Mouse (Mus musculus) right cerebral cortex, postnatal 4 days (tissue): Measurements from ENCODE around the gene Cadps2.

ENCODE experiments used
- DNase-seq: peaks from one replicate; pipeline ENCODE4 v3.0.0-alpha.2; 2022

Gene Cadps2

DNA sequence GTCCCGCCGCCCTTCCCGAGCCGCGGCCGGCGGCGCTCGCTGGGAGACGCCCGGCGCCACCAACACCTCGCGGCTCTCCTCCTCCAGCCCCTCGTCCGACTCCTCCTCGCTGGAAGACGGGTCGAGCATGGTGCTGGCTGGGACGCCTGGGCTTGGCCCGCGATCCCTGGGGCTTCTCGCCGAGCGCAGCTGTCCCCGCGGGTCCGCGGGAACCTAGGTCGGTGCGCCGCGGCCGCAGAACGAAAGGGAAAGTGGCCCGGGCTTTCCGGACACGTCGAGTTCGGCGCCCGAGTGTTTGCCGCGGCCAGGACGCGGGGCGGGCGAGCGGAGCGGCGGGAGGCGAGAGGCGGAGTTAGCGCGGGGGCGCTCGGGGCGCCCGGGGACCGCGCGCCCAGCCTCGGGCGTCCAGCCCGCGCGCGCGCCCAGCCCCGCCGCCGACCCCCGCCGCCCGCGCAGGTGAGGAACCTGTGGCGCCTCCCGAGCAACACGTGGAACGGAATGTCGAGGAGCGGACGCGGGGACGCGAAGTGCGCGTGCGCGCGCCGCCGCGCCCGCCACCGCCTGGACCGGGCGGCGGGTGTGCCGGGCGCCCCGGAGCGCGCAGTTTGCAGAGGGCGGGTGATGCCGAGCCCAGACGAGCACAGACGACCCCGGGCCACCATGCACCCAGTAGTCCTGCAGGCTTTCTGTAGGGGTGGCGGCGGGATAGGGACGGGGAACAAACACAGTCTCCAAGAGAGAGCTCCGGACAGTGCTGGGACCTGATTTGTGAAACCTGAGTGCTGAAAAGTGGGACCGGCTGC, at the start of gene Cadps2:
TSS of gene Cadps2 (minus strand) at position 413 of the 803 bp plus-strand sequence.
- DNase-seq: peak; percentile 43

DNA sequence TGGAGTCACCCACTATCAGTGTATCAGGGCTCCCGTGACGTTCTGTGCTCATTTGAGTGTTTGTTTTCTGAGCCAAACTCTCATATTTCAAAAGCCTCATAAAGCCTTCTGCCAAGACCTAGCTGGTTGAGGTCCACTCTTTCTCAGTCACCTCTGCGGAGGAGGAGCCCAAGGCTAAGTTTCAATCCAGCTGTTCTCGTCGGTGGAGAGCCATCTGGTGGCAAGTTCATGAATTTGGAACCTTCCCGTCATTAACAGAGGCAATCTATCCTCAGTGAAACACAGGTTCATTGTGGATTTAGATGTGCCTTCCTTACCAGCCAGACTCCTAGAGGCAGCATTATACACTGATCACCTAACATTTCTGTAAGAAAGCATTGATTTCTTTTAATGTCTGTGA, 47.2 kb upstream of the Cadps2 start:
- peak; percentile 3 for DNase-seq

DNA sequence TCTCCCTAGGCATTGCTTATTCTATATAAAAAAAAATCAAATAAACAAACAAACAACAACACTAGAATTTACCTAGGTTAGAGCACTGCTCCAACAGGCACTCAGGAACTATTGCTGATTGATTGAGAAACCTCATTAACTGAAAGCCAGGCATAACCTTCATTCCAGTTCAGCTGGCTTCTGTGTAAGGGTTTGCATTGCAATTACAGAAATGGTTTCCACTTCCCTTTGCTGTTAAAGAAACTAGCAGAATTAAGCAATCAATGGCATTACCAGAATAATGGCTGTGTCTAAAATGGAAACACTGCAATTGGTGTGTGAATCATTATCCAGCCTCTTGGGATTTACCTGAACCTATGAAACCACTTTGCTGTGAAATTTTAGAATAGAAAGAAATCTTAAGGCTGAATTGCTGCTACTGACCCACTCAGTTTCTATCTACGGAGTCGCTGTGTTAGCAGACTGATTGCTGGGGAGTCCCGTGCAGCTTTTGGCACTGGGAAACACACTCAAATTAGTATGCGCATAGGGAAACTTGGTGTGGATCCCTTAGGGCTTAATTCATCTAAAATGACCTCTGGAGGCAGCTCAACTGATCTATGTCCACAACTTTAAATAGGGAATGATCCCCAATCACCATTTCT, 37.7 kb upstream of the Cadps2 start:
- DNase-seq: no peak

DNA sequence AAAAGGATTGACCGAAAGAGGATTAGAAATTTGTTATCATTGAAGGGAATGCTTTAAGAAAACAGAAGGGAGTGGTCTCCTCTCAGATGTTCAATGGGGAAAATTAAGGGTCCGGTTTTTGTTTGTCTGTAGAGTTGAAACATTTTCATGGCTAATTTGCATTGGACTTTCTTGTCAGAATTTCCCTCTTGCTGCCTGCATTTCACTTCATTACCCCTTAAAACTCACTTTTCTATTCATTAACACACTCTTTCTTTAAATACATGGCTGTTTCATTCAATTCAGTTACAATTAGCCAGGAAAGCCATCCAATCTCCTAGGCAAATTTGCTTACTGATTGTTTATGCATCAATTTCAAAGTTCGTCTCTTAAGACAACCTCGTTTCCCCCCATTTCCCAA, 37.1 kb upstream of the Cadps2 start:
- no peak for DNase-seq

DNA sequence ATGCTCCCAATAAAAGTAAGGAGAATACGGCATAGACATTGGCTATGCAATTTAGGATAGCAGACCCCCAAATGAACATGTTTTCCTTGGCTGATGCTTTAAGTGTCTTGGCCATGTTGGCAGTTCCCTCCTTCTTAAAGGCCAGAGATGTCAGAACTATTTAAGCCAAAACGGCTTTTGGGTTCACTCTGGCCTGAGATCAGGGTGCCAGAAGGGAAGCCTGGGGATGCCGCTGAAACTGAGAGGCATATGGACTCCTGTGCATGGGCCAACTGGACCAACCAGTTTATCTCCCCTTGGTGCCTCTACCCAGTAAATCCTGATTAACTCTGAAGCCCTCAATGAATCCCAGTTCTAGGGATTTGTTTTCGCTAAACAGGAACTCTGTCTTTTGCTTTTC, 34.6 kb upstream of the Cadps2 start:
- no peak for DNase-seq

DNA sequence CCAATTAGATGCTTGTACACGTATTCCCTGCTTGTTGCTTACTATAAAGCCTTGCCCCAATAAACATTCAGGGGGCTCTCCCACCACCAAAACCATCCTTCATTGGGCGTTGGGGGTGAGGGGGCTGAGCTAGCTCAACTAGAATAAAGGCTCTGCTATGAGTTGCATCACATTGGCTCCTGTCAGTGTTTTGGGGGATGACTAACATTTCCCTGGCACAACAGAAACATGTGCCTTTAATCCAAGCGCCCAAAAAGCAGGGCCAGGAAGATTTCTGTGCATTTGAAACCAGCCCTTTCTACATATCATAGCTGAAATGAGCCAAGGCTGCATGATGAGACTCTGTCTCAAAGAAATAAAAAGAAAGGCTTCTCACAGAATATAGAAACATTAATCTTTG, 34.0 kb upstream of the Cadps2 start:
- DNase-seq: no peak

DNA sequence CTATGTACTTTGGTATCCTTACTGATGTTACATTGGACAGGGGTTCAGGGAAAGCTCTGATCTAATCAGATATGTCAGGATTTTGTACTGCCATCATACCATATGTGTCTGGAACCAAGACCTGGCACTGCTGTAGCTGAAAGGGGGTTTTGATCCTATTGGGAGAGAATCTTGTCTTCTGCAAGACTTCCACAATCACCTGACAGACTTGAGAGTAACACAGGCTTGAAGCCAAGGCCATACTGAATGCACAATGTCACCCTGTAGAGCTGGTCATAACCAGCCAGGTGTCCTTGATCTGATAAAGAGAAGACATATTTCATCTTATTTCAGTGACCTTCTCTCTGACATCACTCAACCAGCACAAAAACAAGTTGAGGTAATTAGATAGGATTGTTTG, 30.8 kb upstream of the Cadps2 start:
- no peak for DNase-seq

DNA sequence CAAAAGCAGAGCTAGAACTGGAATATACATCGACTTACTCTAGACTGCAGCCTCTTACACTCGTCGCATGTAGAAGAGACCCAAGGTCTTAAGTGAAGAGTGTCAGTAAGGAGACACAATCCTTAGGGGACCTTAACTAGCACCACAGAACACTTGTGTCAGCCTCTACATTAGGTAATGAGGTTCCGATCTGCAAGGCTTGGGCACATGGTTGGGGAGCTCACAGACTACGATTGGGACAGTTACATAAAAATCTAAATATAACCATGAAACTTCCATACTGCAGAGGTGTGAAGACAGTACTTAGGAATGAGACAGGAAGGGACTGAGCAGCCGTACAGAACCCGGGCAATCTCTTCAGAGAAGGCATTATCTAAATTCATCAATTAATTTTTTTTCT, 27.1 kb upstream of the Cadps2 start:
- DNase-seq: no peak

DNA sequence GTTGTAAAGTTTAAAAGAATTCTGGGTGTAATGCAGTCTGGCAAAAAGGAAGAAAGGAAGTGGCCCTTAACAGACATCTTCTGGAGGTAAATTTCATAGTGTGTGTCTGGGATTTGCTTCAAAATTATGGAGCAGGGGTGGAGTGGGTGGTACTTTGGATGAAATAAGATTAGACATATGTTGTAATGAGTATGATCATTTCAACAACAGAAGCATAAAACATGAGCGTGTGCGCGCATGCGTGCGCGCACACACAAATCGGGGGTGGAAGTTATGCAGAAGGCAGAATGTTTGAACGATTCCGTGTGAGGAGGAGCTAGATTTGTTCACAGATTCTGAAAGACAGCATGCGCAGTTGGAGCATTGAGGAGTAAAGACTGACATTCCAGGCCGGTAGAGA, 14.2 kb upstream of the Cadps2 start:
- DNase-seq: no peak

DNA sequence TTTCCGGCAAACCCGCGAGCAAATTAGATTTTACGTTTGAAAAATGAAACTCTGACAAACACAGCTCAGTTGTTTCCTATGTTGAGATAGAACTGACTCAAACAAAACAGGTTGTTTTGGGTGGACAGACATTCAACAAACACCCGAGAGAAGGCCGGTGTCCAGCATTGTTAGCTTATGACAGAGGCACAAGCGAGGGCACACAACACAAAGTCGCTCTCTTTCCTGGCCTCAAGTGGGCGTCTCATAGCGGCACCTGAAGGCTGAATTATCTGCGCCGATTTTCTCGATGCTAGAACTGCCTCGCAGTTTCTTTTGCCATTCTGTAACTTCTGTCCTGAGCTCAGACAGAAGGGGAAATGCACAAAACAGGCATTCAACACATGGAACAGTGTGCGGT, 780 bp upstream of the Cadps2 start:
- DNase-seq: no peak

DNA sequence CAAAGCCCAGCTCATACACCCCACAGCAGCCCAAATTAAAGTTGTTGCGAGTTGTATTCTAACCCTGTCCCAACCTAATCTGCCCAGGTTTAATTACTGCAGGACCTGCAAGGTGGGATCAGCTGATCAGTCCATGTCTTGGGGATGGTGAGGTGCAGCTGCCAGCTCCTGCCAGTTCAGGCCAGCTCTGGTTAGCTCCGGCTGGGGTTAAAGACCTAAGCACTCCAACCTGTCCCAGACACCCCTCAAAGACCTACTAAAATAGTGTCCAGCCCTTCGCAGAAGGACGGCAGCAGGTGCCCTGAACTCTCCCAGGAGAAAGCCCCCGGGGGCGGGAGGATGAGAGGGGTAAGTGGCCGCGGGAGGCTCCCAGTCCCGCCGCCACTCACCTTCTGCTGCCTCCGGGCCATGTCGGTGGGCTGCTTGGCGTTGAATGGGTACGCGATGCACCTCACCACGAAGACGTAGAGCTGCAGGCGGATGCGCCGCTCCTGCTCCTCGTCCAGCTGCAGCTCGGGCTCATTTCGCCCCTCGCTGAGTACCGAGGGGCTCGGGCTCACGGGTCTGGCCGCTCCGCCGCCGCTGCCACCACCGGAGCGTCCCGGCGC, 716 bp downstream of the Cadps2 start:
- no peak for DNase-seq

DNA sequence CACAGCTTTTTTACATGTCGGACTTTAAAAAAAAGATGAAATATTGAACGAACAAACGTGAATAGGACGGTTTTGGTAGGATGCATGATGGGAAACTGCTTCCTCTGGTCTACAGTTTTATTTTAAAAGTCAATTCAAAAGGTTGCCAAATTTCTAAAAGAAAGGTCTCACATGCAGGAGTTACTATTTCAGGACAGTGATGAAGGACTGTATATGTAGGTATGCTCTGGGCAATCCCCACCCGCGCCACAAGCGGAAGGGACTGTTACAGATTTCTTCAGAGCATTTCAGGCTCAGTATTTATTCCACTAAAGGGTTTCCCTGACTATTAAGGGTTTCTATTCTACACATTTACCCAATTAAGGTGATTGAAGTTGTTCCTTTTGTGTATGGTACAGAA, 1.6 kb downstream of the Cadps2 start:
- DNase-seq: no peak

DNA sequence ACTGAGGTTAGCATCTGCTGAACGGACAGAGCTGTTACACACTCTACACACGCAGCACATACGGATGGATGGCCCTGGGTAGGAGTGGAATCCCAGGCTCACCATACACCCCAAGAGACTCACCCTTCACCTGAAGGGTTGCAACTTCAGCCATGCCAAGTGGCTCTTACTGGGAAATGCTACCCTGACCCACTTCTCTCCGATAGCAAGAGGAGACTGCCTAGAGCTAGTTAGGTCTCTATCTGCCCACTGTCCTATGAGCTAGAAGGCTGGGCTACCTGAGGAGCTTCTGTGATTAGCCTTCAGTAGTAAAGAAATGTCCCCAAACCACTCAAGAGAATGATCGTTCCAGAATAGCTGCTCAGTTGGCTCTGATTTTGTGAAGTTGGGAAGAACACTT, 2.1 kb downstream of the Cadps2 start:
- DNase-seq: no peak

DNA sequence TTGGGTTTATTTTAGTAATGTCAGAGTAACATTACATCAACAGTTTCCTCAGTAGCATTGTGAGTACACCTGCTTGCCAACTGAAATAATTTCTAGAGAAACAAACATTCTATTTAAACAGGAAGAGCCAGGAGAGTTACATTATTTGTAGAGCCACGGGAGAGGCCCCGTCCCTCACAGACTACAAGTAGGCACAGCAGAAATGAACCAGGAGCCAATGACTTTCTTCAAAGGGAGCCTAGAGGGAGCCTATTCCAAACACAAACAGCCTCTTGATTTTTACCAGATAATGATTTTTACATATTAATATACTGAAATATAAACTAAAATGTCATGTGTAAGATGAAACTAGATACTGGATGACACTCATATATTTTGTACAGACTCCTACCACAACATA, 2.5 kb downstream of the Cadps2 start:
- no peak for DNase-seq

DNA sequence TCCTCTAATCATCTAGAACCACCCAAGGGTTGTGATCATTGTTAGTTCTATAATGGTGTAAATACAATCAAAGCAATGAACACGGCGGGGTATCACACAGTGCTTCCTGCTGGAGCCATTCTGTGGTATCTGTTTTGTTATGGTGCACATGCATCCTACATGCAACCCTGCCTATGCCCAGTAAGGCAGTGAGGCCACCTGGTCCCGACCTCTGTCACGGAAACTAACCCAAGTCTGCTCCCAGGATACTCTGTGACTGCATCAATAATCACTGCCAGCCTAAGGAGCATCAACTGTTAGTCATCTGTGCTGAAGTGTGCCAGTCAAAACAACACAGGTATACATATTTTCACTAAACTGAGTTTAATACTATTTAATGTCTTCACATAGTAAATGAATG, 3.7 kb downstream of the Cadps2 start:
- no peak for DNase-seq

DNA sequence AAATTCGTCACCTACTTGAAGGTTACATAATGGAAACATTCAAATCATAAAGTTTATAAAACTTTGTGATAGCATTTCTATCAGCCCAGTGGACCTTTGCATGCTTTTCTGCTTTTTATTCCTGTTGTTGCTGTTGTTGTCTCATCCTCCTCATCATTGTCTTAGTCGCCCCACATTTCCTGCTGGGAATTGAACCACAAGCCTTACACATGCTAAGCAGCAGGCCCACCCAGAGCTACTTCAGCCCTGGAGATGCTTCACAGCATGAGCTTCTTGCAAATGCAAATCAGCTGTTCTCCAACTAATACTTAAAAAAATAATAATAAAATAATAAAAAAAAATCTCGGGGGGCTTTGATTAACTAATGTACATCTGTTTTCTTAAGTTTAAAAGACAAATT, 8.5 kb downstream of the Cadps2 start:
- no peak for DNase-seq

DNA sequence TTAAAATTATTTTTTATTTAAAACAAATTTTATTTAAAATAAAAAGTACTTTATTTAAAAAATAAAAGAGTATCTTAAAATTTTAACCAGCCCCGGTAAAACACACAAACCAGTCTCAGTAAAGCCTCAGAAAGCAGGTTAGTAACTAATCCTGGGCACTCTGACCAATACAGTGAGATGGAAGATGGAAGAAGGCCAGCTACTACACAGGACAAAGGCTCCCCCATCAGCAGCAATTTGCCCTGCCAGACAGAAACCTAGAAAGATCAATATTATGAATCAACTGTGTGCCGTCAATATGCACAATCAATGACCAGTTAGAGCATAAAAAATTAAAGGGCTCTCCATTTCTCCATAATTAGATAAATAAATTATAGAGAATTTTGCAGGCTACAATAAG, 9.9 kb downstream of the Cadps2 start:
- no peak for DNase-seq

DNA sequence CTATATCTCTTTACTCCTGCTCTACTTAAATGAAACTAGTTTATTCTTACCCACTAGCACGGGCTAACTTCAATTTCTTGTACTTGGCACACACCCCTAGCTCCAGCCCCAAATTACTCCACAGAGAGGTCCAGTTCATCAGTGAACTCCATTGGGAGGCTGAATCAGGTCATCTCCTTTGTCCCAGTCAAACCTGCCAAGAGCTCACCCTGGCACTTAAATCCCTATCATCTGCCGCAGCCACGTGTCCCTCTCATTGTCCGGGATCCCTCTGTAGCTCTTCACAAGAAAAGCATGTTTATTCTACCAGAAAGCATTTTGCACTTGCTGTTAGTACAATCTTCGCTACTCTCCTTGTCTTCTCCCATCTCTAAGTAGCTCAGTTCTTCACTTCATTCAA, 17.4 kb downstream of the Cadps2 start:
- no peak for DNase-seq

DNA sequence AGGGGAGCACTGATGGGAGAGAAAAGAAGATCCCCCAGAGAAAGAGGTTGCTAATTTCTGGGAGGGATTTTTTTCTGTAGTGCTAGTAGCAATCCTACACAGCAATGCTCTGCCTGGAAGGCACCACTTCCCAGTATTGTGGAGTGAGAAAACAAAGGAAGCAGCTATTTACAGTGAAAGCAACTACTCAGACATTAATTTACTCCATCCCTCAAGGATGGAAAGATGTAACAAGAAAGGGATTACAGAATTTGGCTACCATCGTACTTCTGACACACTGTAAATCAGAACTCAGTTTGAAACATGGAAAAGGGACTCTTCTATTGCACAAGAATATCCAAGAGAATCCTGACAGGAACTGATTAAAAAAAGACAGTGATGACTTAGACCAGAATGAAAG, 29.1 kb downstream of the Cadps2 start:
- no peak for DNase-seq

DNA sequence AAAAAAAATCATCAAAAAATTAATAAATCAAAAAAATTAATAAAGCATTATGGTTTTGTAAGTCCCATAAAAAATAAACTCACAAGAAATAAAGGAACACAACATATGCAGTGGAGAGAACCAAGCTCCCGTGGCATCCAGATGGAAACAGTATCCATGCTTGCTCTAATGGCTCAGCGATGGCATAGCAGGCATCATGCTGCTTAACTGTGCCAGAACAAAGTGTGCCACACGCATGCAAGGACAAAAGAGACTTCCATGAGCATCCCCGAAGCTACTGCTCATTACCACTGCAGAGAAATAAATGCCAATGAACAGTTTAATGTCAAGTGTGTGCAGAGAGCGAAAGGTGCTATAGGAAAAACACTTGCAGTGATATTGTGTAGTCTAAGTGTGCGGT, 29.9 kb downstream of the Cadps2 start:
- no peak for DNase-seq

DNA sequence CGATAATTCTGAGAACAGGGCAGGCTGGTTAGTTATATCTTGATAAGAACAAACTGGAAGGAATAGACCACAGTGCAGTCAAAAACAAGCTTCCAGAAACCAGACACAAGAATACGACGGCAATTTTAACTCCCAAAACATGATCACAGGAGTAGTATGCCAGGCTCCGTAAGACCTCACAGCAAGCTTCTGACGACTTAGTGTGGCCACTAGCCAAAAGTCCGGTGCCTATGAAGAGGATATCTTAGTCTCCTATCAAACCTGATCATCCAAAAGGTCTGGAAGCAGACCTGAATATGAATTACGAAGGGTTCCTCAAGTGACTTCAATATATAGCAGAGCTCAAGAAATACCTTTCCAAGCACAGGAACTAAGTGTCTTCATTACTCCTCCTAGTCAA, 33.9 kb downstream of the Cadps2 start:
- no peak for DNase-seq

DNA sequence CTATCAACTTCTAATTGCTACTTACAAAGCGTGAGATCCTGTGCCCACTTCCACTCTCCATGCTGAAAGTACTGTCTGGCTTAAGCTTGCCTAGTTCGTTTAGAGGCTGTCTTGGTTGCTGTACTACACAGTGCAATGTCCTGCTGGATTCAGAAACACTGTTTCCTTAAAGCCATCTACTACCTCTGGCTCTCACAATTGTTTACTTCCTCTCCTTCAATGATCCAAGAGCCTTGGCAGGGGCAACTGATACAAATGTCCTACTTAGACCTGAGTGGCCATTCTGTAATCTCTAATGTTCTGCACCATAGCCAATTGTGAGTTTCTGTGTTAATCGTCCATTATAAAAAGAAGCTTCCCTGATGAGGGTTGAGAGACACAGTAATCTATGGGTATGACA, 47.4 kb downstream of the Cadps2 start:
- DNase-seq: no peak

DNA sequence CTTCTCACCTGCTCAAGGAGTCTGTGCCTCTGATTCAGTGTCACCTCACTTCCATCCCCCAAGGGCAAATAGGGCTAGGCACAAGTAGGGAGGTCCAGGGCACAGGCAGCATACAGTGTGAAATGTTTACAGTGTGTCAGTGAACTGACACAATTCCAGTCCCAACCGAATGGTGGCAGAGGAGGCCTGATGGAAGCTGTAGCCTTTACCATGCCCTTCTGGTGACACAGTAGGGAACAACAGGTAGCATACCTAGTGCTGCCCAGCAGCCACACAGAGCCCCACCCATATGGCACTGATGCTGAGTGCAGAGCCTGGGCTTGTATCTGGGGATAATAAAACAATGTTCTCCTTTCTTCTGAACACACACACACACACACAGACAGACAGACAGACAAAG, 61.6 kb downstream of the Cadps2 start:
- DNase-seq: no peak

DNA sequence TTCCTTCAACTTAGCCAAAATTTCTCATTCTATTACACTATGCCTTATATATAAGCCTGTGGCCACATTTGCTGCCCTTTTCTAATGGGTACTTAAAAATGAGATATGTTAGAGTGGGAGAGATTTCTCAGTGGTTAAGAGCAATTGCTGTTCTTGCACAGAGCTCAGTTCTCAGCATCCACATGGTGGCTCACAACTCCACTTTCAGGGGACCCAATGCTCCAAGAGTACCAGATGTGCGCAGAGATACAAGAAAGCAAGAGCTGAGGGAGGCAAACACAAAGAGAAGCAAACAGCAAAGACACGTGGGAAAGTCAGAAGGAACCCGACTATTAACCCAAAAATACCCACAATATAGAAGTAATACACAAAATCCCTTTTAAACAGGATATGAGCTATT, 77.0 kb downstream of the Cadps2 start:
- no peak for DNase-seq

DNA sequence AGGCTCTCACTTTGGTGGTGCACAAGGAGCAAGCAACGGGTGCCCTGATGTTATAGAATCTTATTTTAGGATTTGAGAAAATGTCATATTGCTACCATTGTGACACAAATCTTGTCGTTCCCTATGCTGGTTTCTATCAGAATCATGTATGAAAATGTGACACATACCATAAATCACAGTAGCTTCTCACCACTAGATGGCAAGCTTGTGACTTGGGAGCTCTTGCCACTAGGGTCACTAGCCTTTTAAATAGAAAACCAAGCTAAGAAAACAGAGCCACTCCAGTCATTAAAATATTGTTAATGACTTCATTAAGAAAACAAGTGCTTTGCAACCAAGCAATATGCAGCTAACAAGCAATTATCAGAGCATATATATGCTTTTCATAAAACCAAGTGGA, 81.0 kb downstream of the Cadps2 start:
- no peak for DNase-seq
